11 mouse cellular contexts compared by ENCODE assay signal in genomic region chr17:31571689-31572088, GRCm38 (mm10).
"Had no signal": no experiment of that assay in that cellular context is flagged by ENCODE, and none has a peak within 500 bp of the region (broad histone marks: within the 10 kb centered on the region; RNA-seq: fewer than 3 reads in every experiment).

No protein-coding gene starts in this region.

- H3K27me3 ChIP-seq: lung, embryonic 15.5 days; midbrain, embryonic 15.5 days; stomach, embryonic 15.5 days had no signal

- H3K4me2 ChIP-seq: liver, embryonic 11.5 days; lung, embryonic 15.5 days; midbrain, embryonic 15.5 days; stomach, embryonic 15.5 days had no signal

- DNase-seq: kidney, adult 18-20 months; kidney, postnatal 14 days; lung, postnatal 36 days; right cerebral cortex, postnatal 14 days; thymus, postnatal 4 days had no signal

- H3K9ac ChIP-seq: lung, embryonic 15.5 days; midbrain, embryonic 15.5 days; stomach, embryonic 15.5 days had no signal

- H3K4me3 ChIP-seq: limb, embryonic 10.5 days; lung, embryonic 15.5 days; midbrain, embryonic 15.5 days; stomach, embryonic 15.5 days had no signal

- ATAC-seq: inflammation-experienced regulatory T-cells, adult 6 months; midbrain, embryonic 15.5 days had no signal

- H3K9me3 ChIP-seq: limb, embryonic 10.5 days; lung, embryonic 15.5 days; midbrain, embryonic 15.5 days; stomach, embryonic 15.5 days had no signal

- H3K27ac ChIP-seq: limb, embryonic 10.5 days; lung, embryonic 15.5 days; midbrain, embryonic 15.5 days; stomach, embryonic 15.5 days had no signal

- H3K36me3 ChIP-seq: lung, embryonic 15.5 days; midbrain, embryonic 15.5 days; stomach, embryonic 15.5 days had no signal
